Mouse (Mus musculus) left cerebral cortex, adult 18-20 months (tissue): ENCODE measurements at regions not wholly inside any gene's neighbourhood (a gene's known extent, or its start where the extent isn't known, plus 50 kb on each side); places are given as distances from the start of the nearest gene placed in this dataset.
"Not testable (repeated sequence)": the region's sequence is repeated elsewhere in the genome, so short reads cannot be mapped to it uniquely, and the experiment has no call there.

Experiments
- DNase-seq, 2 experiments: peaks; one replicate each; pipeline ENCODE4 v3.0.0; 2021 to 2022; ENCODE audit warnings: low spot score in 2 of 2, mixed read lengths in 1 of 2

- peak; percentile 36 to 49 for DNase-seq
Observed at GRCm38 (mm10) chr12:46398875-46399652, 419.7 kb downstream of the Nova1 start.

GRCm38 (mm10) chr12:46395245-46395644, 423.5 kb downstream of the Nova1 start:
- no peak for DNase-seq

GRCm38 (mm10) chr12:46393769-46394168, 425.0 kb downstream of the Nova1 start:
- no peak for DNase-seq

GRCm38 (mm10) chr12:46378914-46379313, 439.8 kb downstream of the Nova1 start:
- no peak for DNase-seq

- DNase-seq: no peak
Observed at GRCm38 (mm10) chr12:46371747-46372146, 447.0 kb downstream of the Nova1 start.

- DNase-seq: peak; percentile 10 to 23
Observed at GRCm38 (mm10) chr12:46333376-46333775, 485.4 kb downstream of the Nova1 start.

GRCm38 (mm10) chr12:46327865-46328264, 490.9 kb downstream of the Nova1 start:
- DNase-seq: no peak

- DNase-seq: no peak
Observed at GRCm38 (mm10) chr12:46323276-46323675, 495.5 kb downstream of the Nova1 start.

GRCm38 (mm10) chr12:46303136-46303797, 515.5 kb downstream of the Nova1 start:
- DNase-seq: no peak

GRCm38 (mm10) chr12:46298926-46299325, 519.8 kb downstream of the Nova1 start:
- no peak for DNase-seq

GRCm38 (mm10) chr12:46284519-46284918, 534.2 kb downstream of the Nova1 start:
- no peak for DNase-seq

- no peak for DNase-seq
Observed at GRCm38 (mm10) chr12:46248402-46249018, 570.2 kb downstream of the Nova1 start.

- DNase-seq: no peak
Observed at GRCm38 (mm10) chr12:46244925-46245324, 573.8 kb downstream of the Nova1 start.

- no peak for DNase-seq
Observed at GRCm38 (mm10) chr12:46232359-46232758, 586.4 kb downstream of the Nova1 start.

GRCm38 (mm10) chr12:46215328-46215727, 603.4 kb downstream of the Nova1 start:
- not testable (repeated sequence) for DNase-seq

GRCm38 (mm10) chr12:46199076-46199475, 619.7 kb downstream of the Nova1 start:
- DNase-seq: no peak

GRCm38 (mm10) chr12:46197482-46198101, 621.1 kb downstream of the Nova1 start:
- no peak for DNase-seq

GRCm38 (mm10) chr12:46194173-46194572, 624.6 kb downstream of the Nova1 start:
- DNase-seq: no peak
